Mouse (Mus musculus) 416B (cell line): ENCODE data around the gene Il4i1.
A peak's percentile ranks its signal among the peaks of the same experiment; 100 is the strongest.
"Not testable (repeated sequence)": the region's sequence is repeated elsewhere in the genome, so short reads cannot be mapped to it uniquely, and the experiment has no call there.

Experiments used
- DNase-seq: peaks from one replicate; pipeline ENCODE4 v3.0.0; 2011; ENCODE audit warnings: low read depth

Gene Il4i1

DNA sequence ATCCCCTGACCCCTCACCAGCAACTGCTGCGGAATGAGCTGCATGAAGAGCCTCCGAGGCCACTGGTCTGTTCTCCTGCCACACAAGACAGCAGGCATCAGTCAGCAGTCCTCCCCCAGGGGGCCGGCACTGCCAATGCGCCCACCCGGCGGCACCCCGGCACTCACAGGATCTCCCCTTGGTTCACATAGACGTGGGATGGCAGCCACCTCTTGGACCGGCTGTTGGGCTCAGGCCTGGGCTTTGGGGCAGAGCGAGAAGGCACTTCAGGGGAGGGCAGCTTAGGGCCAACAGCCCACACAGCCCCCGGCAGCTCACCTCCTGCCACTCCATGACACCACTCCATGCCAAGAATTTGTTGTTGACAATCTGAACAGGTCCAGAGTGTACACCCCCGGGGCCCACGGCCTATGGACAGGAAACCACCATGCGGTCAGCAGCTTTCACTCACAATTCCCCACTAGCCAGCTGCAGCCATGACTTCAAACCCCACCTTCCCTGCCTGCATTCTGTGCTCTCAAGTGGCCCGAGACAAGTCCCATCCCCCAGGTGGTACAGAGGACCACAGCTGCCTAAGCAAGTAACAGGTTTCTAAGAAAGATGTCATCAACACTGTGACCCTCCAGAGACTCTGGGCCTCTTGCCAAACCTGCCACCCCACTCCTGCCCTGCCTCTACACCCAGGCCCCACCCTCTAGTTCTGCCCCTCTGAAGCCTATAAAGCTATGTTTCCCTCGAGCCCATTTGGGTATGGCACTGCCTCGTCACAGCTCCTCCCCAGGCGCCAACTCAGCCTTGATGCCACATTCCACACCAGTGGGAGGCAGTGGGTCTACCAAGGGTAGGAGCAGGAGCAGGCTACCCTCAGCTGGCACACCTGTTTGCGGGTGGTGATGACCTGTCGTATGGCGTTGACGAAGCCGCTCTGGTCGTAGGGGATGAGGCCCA lies 48.7 kb downstream of the Il4i1 start:
- DNase-seq, result peak; percentile 42

DNA sequence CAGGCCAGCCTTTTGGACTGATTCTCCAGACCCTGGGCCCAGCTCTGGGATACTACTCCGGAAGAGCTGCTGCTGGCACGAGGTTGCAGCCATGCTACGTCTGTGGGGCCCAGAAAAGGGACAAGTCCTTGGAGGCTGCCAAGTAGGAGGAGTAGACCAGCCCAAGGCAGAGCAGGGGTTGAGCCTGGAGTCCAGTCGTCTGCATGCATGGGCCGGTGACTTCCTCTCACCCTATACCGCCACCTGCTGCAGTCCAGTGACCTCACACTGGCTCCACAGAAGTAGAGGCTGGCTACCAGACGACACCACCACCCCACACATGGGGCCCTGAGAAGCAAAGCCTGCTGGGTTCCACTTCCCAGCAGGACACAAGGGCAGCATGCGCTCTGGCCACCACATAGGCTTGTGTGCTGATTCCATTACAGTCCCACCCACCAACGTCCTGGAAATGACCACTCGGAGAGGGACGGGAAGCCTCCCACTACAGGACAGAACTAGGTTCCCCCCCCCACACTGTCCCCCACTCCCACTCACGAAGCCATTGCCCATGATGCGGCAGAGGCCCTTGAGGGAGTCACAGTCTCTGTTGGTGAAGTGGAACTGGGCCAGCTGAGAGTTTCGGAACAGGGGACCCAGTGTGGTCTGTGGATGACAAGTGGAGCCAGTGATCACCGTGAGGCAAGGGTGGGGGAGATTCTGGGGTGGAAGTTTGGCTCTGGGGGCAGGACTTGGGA lies 50.3 kb downstream of the Il4i1 start:
- DNase-seq, result peak; percentile 92

DNA sequence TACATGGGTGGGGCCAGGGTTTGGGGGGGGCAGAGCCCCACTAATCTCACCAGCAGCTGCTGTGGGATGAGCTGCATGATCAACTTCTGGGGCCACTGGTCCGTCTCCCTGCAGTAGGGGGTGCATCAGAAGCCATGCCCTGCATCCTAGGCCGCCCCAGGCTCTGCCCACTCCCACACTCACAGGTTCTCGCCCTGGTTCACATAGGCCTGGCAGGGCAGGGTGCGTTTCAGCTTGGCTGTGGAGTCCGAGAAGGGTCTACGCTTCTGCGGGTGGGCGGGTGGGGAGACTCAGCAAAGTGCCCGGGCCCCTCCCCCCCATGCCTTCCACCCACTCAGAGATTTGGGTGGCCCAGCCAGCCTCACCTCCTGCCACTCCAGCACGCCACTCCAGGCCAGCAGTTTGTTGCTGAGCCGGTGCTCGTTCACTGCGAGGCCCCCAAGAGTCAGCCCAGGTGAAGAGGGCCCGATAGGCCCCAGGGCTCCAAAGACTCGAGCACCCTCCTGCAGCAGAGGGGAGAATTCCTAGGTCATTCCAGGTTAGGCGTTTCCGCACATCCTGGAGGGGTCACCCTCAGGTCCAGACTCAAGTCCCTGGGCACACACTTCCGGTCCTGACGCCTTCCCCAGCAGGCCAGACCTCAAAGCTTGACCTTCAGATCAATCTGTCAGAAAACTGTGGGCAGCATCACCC lies 51.0 kb downstream of the Il4i1 start:
- peak; percentile 34 for DNase-seq

DNA sequence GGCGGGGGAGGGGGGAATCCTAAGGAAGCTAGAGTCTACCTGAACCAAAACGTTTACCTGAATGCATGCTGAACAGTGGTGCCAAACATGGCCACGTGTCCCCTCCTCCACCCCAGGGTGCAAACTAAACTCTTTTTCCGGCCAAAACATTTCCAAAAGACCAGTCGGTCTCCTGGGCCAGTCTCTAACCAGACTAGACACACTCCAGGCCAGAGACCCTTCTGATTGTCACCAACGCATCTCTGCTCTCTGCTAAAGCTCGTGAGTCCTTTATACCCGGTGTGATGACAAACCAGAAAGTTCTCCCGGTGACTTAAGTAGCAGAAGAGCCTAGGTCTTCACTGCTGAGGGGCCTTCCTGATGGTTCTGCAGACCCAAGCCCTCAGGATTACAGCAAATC lies 51.6 kb downstream of the Il4i1 start:
- no peak for DNase-seq

DNA sequence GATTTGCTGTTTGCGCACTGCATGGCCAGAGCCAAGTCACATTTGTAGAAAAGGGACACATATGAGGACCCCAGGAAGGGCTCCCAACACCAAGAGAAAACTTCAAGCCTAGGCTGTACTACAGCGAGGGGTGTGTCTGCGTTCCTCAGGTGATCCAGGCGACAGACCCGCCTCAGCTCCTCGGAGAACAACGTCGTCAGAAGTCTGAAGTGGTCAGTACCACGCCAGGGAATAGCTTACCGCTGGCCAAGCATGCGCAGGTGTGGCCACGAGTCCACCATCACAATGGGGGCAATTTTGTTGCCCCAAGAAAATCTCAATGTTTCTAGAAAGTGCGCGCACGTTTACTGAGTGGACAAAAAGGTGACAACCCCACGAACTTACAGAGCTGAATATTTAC lies 52.3 kb downstream of the Il4i1 start:
- DNase-seq, result peak; percentile 45

DNA sequence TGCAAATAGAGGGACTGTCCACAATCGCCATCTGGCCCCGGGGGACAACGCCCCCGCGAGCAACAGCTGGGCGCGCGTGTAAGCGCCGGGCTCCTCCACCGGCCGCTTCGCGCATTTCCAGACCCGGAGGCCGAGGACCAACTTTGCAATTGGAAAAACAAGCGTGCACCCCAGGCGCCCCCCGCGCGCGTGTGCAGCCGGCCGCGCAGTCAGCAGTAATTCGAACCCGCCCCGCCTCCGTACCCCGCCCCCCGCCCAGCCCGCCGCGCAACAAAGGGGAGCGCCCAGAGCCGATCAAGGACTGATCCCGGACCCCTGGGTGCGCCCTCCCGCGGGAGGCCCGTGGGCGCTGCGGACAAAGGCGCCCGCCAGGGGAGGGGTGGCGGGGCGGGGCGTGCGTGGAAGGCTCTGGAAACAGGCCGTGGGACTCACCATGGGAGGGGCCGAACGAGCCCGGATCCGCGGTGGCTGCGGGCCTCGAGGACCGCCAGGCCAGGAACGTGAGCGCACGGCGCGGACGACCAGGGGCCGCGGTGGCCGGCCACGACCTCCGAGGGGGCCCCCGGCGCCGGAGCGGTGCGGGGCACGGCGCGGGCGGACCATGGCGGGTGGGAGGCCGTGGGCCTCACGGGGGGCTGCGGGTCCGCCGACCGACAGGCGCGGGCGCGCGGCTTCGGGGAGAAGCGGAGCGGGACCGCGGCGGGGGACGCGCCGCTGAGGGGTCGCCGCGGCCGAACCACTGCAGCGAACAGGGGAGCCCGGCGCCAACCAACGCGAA lies 52.9 kb downstream of the Il4i1 start:
- DNase-seq, result peak; percentile 61

DNA sequence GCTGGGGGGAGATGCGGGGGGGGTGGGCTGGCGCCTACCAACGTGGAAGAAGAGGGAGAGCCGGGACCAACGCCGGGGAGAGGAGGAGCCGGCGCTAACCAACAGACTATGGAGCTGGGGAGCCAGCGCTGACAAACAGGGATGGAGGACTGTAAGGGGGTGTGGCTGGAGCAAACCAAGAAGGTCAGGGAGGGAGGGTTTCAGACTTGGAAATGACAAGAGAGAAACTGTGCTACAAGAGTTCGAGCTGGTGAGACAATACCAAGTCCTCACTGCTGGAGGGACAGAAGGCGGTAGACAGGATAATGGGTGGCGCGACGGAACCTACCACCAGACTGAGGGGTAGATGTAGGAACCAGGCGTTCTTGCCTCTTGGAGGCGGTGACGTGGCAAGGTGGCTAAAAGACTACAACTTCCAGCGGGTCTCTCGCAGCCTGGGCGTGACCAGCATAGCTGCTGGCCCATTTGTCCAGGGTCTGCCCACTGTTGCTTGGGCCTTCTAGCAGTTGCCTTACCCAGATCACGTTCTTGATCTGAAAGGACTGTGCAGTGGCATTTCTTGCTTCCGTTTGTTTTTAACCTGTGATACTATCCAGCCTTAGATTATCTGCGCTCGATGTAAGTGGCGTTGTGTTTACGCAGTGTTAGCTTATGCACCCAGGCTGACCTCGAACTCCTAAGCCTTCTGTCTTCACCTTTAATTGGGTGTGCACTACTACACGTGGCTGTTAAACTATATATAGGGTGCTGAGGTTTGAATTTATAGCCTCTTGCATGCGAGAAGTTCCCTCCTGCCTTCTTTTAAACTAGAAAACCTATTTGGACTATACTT lies 53.7 kb downstream of the Il4i1 start, which contains the start of gene Ptov1:
TSS of gene Ptov1 (minus strand) at position 92 of the 832 bp plus-strand sequence.
- DNase-seq, result peak; percentile 99

DNA sequence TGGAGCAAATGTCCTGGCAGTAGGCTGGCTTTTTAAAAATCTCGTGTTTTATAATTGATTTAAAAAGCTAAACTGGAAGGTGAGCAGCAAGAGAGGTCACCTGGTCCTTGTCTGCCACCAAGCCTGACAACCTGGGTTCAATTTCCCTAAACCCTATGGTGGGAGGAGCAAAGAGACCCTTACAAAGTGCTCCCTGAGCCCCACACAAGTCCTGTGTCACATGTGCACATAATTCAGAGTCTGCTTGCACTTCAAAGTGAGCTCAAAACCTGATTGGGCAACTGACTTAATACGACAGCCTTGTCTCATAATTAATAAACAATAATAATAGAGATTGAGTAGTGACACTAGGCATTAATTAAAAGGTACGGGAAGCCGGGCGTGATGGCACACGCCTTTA lies 54.4 kb downstream of the Il4i1 start:
- no peak for DNase-seq

DNA sequence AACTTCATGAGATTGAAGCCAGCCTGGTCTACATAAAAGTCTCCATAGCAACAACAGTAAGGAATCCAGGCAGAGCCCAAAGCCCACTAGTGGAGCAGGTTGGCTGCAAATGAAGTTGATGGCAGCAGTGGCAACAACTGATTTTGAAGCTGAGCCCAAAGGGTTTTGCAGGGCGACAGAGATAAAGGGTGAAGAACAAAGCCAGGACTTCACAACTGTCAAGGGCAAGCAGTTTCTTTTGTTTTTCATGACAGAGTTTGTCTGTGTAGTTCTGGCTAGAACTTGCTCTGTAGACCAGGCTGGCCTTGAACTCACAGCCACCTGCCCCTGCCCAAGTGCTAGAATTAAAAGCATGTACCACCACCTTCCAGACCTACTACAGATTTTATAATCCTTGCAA lies 55.0 kb downstream of the Il4i1 start:
- DNase-seq, result no peak

DNA sequence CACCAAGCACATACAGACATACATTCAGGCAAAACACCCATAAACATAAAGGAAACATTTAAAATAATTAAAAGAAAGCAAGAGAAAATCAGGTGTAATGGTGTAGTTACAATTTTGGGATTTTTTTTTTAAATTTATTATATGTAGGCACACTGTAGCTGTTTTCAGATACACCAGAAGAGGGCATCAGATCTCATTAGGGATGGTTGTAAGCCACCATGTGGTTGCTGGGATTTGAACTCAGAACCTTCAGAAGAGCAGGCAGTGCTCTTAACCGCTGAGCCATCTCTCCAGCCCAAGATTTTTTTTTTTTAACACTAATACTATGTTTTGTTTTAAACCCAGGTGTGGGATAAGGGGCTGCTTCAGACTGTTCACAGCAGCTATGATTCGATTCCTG lies 55.6 kb downstream of the Il4i1 start:
- not testable (repeated sequence) for DNase-seq

DNA sequence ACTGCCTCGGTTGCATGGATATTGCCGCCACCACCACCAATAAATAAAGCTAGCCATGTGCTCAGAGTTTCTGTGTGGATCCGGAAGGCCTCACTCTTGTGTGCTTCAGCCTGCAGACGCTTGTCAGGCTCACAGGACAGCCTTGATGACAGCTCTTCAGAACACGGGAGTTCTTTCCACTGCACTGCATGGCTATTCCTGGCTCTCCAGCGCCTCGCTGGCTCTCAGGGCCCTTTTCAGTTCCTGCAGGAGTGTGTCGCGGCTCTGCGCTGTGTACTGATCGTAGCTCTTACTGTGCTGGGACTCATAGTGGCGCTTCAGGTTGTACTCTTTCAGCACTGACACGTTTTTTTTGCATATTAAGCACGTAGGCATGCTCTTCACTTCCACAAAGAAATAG lies 61.6 kb downstream of the Il4i1 start:
- DNase-seq, result no peak

DNA sequence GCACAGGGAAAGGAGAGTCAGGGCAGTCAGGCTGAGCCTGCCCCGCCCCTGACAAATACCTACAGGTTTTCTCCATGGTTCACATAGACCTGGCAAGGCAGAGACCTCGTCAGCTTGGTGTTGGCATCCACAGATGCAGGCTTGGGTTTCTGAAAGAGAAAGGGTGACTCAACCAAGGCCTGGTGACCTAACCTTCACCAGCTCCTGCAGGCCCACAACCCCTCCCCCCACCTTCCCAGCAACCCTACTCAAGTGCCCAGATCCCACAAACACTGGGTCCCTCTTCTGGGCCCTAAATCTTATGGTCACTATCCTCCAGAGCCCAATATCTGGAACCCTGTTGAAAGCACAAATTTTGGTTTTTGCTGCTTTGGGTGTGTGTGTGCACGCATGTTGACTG lies 66.8 kb downstream of the Il4i1 start:
- no peak for DNase-seq

DNA sequence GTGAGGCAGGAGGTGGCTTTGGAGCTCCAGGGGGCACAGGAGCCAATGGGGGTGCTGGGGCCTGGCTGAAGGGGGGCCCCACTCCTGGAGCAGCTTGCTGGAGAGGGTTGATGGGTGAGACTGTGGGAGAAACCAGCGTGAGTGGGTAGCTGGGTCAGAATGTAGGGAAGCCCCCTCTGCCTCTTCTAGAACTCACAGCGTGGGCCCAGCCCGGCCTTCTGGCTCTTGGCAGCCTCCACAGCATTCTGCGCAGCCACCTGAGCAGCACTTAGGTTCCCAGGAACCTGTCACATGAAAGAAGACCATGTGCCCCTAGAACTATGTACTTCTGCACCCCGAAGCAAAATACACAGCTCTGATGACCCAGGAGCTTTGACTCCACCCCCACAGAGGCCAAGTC lies 68.5 kb downstream of the Il4i1 start:
- no peak for DNase-seq

DNA sequence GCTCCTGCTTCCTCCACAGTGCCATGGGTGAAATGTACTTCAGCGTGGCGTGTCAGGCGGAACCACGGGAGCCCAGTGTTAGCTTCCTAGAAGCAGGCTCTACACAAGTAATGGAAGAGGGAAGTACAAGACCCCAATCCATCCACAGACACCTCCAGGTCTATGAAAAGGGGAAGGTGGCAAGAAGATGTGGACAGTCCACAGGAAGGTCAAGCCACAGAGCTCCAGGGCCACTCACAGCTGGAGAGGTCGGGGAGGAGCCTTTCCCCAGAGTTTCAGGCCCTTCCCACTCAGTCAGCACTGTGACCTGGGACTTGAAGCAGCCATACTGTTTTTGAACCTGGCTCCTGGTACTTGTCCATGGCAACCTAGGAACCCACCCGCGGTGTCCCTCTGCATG lies 70.8 kb downstream of the Il4i1 start:
- DNase-seq, result no peak

DNA sequence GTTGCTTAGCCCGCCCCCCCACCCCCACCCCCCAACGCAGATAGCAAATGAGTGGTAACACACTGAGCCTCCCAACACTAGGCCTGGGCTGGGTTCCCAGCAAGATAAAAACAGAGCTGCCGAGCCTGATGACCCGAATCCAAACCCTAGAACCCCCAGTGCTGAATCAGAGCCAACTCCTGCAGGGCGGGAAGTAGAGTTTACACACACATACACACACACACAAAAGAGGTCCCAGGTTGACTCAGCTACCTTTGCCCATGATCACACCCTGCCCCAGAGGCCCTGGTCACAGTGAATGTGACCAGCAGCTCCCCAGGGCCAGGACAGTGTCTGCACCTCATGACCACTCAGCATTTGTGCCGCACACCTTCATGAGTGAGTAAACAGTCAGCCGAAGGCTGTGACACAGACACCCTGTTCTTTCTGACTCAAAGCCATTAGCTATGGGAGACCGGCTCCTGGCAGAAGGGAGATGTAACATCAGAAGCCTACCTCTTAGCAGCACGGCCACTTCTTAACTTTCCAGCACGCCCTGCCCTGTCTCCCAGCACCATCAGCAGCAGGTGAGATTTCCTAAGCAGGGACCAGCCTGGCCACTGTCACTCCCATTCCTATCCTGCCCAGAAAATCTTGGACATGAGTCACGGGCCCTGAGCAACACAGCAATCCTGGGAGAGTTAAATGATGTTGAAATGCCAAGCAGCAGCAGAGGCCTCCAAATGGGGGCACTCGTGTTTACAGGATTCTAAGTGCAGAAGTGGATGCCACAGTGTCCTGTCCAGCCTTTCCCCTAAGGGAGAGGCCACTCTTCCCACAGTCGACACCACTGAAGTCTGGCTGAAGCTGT lies 72.3 kb downstream of the Il4i1 start:
- no peak for DNase-seq

DNA sequence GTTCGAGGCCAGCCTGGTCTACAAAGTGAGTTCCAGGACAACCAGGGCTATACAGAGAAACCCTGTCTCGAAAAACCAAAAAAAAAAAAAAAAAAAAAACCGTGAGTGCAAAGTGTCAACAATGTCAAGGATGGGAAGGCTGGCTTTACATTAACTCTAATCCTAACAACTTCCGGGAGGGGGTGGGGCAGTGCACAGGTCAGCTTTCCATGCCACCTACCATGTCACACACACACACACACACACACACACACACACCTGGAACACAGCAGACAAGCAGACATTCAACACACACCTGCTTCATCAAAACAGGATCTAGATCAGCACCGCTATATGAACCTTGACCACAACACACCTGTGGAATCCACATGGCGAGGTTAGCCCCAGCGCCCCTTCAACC lies 74.0 kb downstream of the Il4i1 start:
- no peak for DNase-seq
